Mouse (Mus musculus) T-cell, adult 66 days (primary cell): ENCODE data around the gene Pkmyt1. TPM values are rescaled to one million over a fixed set of nuclear protein-coding genes. Genes with fewer than 3 reads are reported as not detected.

ENCODE experiments used
- total RNA-seq, 2 experiments: library from RNA; stranded (reverse); gene quantifications; 3 replicates in 1 of 2; 4 replicates in 1 of 2; pipeline ENCODE4 v1.2.4; 2023

The Pkmyt1 gene
- total RNA-seq, result 10 to 100 TPM; 35.4 to 36.1 TPM

DNA sequence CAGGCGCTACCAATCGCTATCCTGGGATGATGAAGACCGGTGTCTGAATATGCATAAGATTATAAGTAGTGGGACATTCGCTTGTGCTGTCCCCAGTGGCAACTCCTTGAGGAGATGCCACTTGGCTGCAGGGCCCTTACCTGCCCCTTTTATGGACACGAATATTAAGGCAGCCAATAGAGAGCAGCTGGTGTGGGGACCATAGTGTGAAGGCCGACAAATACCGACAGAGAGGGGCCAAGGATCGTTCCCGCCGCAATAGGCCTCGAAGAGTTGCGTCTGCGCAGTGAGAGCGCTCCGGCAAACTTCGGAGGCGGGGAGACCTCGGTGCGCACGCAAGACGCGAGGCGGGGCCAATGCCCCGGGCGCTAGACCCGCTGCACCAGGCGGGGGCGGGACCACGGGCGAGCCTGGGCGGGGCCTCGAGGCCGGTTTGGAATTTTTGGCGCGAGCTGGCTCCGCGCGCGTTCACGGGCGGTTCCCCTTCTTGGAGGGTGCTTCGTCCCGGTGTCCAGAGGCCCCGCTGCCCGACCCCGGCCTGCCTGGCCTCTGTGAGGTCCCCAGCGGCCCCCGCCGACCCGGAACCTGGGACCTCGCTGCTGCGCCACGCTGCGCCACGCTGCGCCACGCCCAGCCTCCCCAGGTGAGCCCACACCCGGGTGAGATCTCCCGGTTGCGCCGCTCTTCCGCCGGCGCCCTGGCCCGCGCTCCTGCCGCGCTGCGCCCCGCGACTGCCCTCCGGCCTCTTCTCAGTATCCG, at the start of gene Pkmyt1:
Gene Pkmyt1, plus strand, starts transcription at position 338 of the 759 bp plus-strand sequence.

GRCm38 (mm10) chr17:23677236-23677679, 48.9 kb upstream of the Pkmyt1 start, which contains the start of gene Tnfrsf12a:
Tnfrsf12a (minus strand) TSS chr17:23677468.

GRCm38 (mm10) chr17:23679127-23679835, 46.9 kb upstream of the Pkmyt1 start, which contains the start of gene Cldn6:
Cldn6 (plus strand) TSS chr17:23679249.

DNA sequence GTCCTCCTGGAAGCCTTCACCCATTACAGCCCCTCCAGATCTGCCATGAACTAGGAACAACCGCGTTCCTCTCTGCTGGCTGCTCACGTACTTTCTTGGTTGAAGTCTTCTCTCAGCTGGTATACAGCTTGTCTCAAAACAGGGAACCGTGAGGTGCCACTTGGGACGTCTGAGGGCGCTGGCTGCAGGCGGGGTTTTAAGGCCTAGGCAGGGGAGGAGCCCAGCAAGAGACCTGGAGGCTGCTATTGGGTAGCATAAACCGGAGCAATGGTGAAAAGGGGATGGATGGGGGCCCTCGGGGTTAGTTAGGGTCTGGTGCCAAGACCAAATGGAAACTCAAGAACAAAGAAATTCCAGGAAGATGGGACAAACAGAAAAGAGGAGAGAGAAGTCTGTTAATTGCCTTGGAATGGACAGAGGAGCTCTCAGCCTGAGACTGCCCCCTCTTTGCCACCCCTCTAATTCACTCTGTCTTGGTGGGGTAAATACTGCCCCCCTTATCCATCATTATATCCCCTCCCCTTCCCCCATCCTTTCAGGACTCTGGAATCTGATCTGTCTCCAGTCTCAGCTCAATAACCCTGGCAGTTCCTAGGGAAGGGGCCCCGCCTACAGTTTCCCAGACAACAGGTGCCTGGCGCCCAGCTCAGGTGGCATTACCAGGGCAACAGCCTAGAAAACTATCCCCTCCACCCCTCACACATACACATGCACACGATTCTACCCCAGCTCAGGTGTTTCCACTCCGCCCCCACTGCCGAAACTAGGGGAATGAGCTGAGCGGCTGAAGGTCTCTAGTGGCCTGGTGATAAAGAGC, 42.1 kb upstream of the Pkmyt1 start, which contains the start of gene Cldn9:
Gene Cldn9, minus strand, starts transcription at position 171 of the 817 bp plus-strand sequence.

DNA sequence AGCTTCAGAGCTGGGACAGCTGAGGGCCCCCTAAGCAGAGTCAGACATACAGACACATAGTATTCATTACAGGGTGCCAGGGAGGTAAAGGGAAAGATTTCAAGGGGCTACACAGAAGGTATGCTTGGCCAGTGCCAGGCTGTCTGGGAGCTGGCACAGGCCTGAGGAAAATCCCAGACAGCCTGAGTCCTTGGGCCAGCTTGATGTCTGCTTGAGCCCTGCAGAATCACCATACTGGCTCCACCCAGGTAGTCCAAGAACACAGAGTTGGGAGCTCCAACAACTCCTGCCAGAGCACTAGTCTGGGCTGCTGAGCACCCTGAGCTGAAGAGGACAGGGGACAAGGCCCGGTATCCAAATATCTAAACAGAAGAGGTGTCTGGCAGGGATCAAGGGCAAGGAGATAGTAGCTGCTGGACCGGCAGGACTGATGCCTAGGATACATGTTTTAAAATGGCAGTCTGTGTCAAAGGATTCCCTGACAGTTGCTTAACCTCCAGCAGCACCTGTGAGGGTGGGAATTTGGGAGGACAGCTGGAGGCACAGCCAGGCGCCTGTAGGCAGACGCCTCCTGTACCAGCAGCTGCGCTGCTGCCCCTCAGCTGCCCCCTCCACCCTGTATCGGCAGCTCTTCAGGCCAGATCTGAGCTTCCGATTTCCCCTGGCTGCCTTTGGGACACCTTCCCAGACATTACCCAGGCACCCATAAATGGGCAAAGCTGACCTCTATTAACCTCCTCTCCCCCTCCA, 3.6 kb upstream of the Pkmyt1 start, which contains the start of gene 1520401A03Rik:
Gene 1520401A03Rik, minus strand, starts transcription at position 408 of the 750 bp plus-strand sequence.

DNA sequence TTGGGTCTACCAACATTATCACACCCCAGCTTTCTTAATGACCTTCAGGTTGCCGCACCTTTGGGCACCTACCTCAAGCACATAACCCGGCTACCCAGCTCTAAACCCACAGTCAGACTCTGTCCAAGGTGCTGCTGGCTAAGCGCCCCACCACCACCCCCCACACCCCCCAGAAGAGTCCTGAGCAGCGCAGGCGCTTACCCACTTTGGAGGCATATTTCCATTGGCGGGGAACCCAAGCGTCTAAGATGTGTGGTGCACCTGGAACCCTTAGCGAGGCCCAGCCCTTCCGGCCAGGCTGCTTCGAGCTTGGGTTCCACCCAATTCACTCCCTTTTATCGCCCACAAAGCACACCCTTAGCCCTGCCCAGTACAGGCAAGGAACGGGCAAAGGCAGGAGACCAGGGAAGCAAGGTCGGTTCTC, 14.5 kb downstream of the Pkmyt1 start, which contains the start of gene Paqr4:
Gene Paqr4, minus strand, starts transcription at position 270 of the 424 bp plus-strand sequence.

GRCm38 (mm10) chr17:23745301-23746251, 19.4 kb downstream of the Pkmyt1 start, which contains the start of gene Kremen2:
Kremen2 (minus strand) TSS chr17:23745833.

DNA sequence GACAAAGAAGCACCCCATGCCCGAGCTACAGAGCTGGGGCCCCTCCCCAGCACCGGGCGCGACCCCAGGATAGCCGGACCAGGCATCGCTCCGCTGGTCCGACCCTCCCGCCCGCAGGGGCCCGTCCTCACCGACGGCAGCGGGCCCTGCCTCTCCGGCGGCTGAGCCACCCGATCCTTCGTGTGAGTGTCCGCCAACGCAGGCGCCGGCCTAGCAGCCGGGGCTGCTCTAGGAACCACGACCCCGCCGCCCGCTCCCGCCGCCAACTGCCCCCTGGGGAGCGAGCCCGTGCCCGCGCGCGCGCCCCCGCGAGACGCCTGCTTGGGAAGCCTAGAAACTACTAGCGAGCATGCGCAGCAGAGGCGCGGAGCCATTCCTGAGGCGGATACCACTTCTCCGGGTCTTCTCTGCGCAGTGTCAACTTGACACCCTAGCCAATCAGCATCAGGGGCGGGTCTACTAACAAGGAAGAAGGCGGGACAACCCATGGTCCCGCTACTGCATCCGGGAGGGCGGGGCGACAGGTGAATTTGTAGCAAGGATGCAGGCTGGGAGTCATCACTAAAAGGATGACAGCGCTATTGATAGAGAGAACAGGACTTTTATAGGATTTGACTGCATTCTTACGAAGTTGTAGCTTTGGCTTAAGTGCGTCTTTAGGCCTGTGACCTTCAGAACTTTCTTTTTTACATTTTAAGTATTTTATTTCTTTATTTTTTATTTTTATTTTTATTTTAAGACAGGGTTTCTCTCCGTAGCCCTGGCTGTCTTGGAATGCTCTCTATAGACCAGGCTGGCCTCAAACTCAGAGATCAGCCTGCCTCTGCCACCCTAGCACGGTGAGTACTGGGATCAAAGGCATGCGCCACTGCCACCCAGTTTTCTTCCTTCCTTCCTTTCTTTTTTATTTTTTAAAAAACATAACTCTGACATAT, 45.4 kb downstream of the Pkmyt1 start, which contains the start of gene Flywch1:
Gene Flywch1, minus strand, starts transcription at position 319 of the 935 bp plus-strand sequence.

GRCm38 (mm10) chr17:23785561-23786471, 59.7 kb downstream of the Pkmyt1 start, which contains the start of gene Flywch2:
Flywch2 (minus strand) TSS chr17:23786081.

Other genes with a start within 250 kb of the Pkmyt1 start
- not detected for gene Vmn2r117, start 246.6 kb upstream of the Pkmyt1 start, total RNA-seq
- gene Zfp213, start 162.1 kb upstream of the Pkmyt1 start, total RNA-seq, result 10 to 100 TPM; 10.0 to 11.4 TPM
- gene Zfp13, start 126.8 kb upstream of the Pkmyt1 start, total RNA-seq, result not detected
- not detected for gene Zscan10, start 125.5 kb upstream of the Pkmyt1 start, total RNA-seq
- 1 to 10 TPM in 1 of 2 experiments, under 1 TPM in 1; 0.47 to 1.0 TPM for gene Mmp25, start 81.1 kb upstream of the Pkmyt1 start, total RNA-seq
- gene Bicdl2, start 65.8 kb upstream of the Pkmyt1 start, total RNA-seq, result not detected
- 10 to 100 TPM; 34.9 to 35.2 TPM for gene Hcfc1r1, start 52.7 kb upstream of the Pkmyt1 start, total RNA-seq
- 10 to 100 TPM; 18.6 to 19.2 TPM for gene Thoc6, start 52.5 kb upstream of the Pkmyt1 start, total RNA-seq
- 10 to 100 TPM; 24.3 to 27.1 TPM for gene Tnfrsf12a, start 48.9 kb upstream of the Pkmyt1 start, total RNA-seq
- gene Cldn6, start 47.1 kb upstream of the Pkmyt1 start, total RNA-seq, result not detected
- not detected for gene Cldn9, start 42.3 kb upstream of the Pkmyt1 start, total RNA-seq
- not detected for gene 1520401A03Rik, start 3.6 kb upstream of the Pkmyt1 start, total RNA-seq
- 1 to 10 TPM; 2.5 to 6.1 TPM for gene Paqr4, start 14.5 kb downstream of the Pkmyt1 start, total RNA-seq
- 1 to 10 TPM; 2.6 to 2.9 TPM for gene Kremen2, start 19.5 kb downstream of the Pkmyt1 start, total RNA-seq
- gene Flywch1, start 45.3 kb downstream of the Pkmyt1 start, total RNA-seq, result 10 to 100 TPM; 29.1 to 32.6 TPM
- under 1 TPM in 1 of 2 experiments, not detected in 1; 0.89 TPM for gene Flywch2, start 59.7 kb downstream of the Pkmyt1 start, total RNA-seq
- gene Srrm2, start 64.2 kb downstream of the Pkmyt1 start, total RNA-seq, result 1,000 to 10,000 TPM; 1,478 to 1,622 TPM
- gene Elob, start 102.8 kb downstream of the Pkmyt1 start, total RNA-seq, result 100 to 1,000 TPM; 205 to 212 TPM
- not detected for gene Prss33, start 109.7 kb downstream of the Pkmyt1 start, total RNA-seq
- not detected for gene Prss32, start 117.5 kb downstream of the Pkmyt1 start, total RNA-seq
- 1 to 10 TPM; 1.0 to 1.2 TPM for gene Prss41, start 117.8 kb downstream of the Pkmyt1 start, total RNA-seq
- not detected for gene Prss21, start 141.7 kb downstream of the Pkmyt1 start, total RNA-seq
- gene Dcpp1, start 154.5 kb downstream of the Pkmyt1 start, total RNA-seq, result not detected
- gene Dcpp2, start 154.5 kb downstream of the Pkmyt1 start, total RNA-seq, result not detected
- gene Dcpp3, start 191.1 kb downstream of the Pkmyt1 start, total RNA-seq, result not detected
- gene Sbp, start 215.3 kb downstream of the Pkmyt1 start, total RNA-seq, result not detected
- not detected for gene Sbpl, start 228.9 kb downstream of the Pkmyt1 start, total RNA-seq